Comparison of ENCODE assay signal across 9 mouse cellular contexts in the genomic region with DNA sequence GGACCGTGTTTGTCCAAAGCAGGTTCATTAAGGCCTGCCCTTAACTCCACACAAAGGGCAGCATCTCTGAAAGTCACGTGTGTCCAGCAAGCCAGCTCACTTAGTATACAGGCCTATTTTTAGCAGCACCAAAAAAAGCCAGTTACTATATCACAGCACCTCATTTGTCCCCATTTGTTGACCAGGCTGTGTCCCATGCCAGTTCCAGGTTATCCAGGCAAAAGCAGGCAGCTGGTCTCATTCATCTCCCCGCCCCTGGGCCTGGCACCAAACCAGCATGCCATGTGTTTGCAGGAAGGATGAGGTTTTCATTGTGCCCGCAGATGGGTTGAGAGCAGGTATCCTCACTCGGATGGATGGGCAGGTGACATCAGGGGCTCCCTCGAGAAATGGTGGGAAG. TPM values are rescaled to one million over a fixed set of nuclear protein-coding genes. Genes with fewer than 3 reads are reported as not detected.
DNase-seq lines count a peak whose midpoint lies in the region.
"Had no signal": no experiment of that assay in that cellular context is flagged by ENCODE, and none has a peak within 500 bp of the region (broad histone marks: within the 10 kb centered on the region; RNA-seq: fewer than 3 reads in every experiment).

No protein-coding gene starts in this region.

- intact Hi-C loops in heart, postnatal 25 days (cut with DNase I) = no loop called here

- peak; percentile 36 for DNase-seq in kidney, adult 9 months
- no peak for DNase-seq in kidney, postnatal 14 days
- peak; percentile 90 to 92 for DNase-seq in cerebellum, adult 18-20 months
- DNase-seq in cerebellum, postnatal 36 days = peak; percentile 87 to 94
- DNase-seq in heart, postnatal 25 days (ENCODE audit: low spot score) = peak; percentile 31
- no peak for DNase-seq in layer of hippocampus, adult 8-10 months (ENCODE audit: low spot score in 2 of 2)
- DNase-seq in left cerebral cortex, adult 8-10 months (ENCODE audit: low spot score in 2 of 2) = no peak
- DNase-seq: kidney, postnatal 10 days; thymus, postnatal 36 days had no signal

RNA-seq across cellular contexts. Expression of gene Nfatc2, which starts 16.6 kb away (rescaled TPM):
- 10 to 100 TPM; 16.7 to 20.8 TPM for total RNA-seq in heart, postnatal 25 days (2021)
- total RNA-seq in layer of hippocampus, adult 8-10 months (2022) = 10 to 100 TPM; 17.8 to 22.0 (median 21.1) TPM
- 10 to 100 TPM; 15.2 to 16.8 (median 15.6) TPM for total RNA-seq in left cerebral cortex, adult 8-10 months (2022)

Comparison
In these comparisons a context has a peak if more than half of its experiments do, and no peak if none do; other contexts are left out.
1. DNase-seq: peak in kidney, adult 9 months (single experiment), cerebellum, adult 18-20 months (2 of 2), cerebellum, postnatal 36 days (2 of 2) and heart, postnatal 25 days (single experiment); none in kidney, postnatal 14 days (single experiment), layer of hippocampus, adult 8-10 months (0 of 2) and left cerebral cortex, adult 8-10 months (0 of 2).